Mouse (Mus musculus) olfactory bulb, adult 2 months (tissue): ENCODE measurements around the gene Phf5a. TPM values are rescaled to one million over a fixed set of nuclear protein-coding genes. Genes with fewer than 3 reads are reported as not detected.

Source experiments
- H3K27ac ChIP-seq: fragments of 200-500 bp; 2 replicates; pipeline ENCODE4 v1.5.1; 2012; ENCODE audit warnings: low read depth, low read length; ENCODE audit not compliant: insufficient read depth
- H3K4me1 ChIP-seq: fragments of 200-500 bp; 2 replicates; pipeline ENCODE4 v1.6.1; 2012; ENCODE audit warnings: low read length; ENCODE audit not compliant: control insufficient read depth, insufficient read depth
- H3K4me3 ChIP-seq: fragments of 200-500 bp; 2 replicates; pipeline ENCODE4 v1.5.1; 2012; ENCODE audit warnings: mild to moderate bottlenecking, low read depth, low read length, moderate library complexity; ENCODE audit not compliant: insufficient read depth
- CTCF ChIP-seq: fragments of 200-500 bp; IDR thresholded peaks from 2 replicates; pipeline ENCODE4 v1.5.1; 2012; ENCODE audit warnings: low read depth, mild to moderate bottlenecking, low read length, moderate library complexity; ENCODE audit not compliant: insufficient read depth
- POLR2A ChIP-seq: fragments of 200-500 bp; IDR thresholded peaks from 2 replicates; pipeline ENCODE4 v1.6.1; 2012; ENCODE audit warnings: mild to moderate bottlenecking, low read depth, low read length, moderate library complexity; ENCODE audit not compliant: insufficient read depth
- WGBS: fragments of 180-500 bp; shearing (Covaris S2); methylation state at CpG from one replicate; pipeline ENCODE4 v1.1.7; 2018; 5-methylcytosine and 5-hydroxymethylcytosine counted together
- polyA plus RNA-seq: library from polyadenylated mRNA; stranded (reverse); fragments of >200 nt; gene quantifications from 2 replicates; pipeline ENCODE4 v1.2.4, GENCODE M21; 2012; ENCODE audit warnings: low replicate concordance; ENCODE audit not compliant: missing spikeins, insufficient read depth, insufficient read length

The Phf5a gene
- polyA plus RNA-seq, 1 experiment: not detected

DNA sequence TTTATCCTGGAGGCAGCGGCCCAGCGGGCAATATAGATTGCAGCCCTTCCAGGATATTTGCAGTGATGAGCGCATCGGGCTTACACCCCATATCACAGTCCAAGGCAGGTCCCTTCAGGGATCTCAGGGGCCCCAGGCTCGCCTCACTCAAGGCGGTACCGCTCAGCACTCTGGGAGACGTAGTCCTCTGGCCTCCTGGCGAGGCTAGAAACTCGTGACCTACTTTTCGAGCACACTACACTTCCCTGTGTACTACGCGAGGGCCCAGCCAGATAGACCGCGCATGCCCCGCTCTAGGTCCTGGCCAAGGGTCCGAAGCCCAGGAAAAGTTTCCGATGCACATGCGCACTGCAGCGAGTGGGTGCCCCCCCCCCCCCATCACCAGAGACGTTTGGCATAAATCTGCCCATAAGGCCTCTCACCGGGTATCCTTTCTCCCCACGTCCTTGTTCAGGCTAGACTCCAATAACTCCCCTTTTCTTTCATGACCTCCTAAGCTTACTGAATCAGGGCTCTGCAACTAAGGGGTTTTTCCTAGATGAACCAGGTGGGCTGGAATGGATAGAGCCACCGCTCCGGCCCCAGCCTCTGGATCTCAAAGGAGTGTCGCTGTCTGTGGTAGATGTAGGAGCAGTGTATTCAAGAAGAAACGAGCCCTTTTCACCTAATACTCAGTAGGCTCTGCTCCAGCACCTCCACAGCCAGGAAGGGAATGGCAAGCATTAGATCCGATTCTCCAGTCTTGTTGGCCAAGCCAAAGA, 15.5 kb downstream of the Phf5a start:
- WGBS: under 1% methylated on average over 28 of the region's 28 CpGs
- TF ChIP-seq CTCF (no peak), POLR2A (no peak)
- Histone ChIP-seq H3K27ac (peak overlapping the region; percentile 79), H3K4me3 (peak overlapping the region; percentile 91), H3K4me1 (peaks cover 27% of the 10 kb centered on the region)

DNA sequence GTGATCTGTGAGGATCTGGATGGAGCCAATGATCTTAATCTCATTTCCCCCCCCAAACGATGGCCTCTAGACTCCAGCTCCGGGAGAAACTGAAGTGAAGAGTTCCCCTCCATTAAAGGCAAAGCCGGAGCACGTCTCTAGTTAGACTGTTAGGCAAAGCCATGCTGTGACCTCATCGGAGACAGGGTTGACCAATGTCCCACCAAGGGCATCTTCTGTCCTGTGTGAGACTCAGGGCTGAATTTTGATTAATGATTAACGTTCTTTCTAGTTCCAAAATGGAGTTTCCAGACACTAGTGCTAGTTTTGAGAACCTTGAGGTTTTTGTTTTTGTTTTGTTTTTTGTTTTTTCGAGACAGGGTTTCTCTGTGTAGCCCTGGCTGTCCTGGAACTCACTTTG, 18.6 kb downstream of the Phf5a start:
- WGBS: 78% methylated on average over 7 of the region's 7 CpGs
- H3K4me3 ChIP-seq: no peak overlapping the region
- TF ChIP-seq CTCF (no peak), POLR2A (no peak)
- no peak overlapping the region for H3K27ac ChIP-seq
- H3K4me1 ChIP-seq: peaks cover 36% of the 10 kb centered on the region

GRCm38 (mm10) chr15:81852411-81853000, 19.2 kb downstream of the Phf5a start:
- no peak for TF ChIP-seq CTCF
- no peak for TF ChIP-seq POLR2A
- peaks cover 36% of the 10 kb centered on the region for H3K4me1 ChIP-seq
- H3K27ac ChIP-seq: no peak overlapping the region
- no peak overlapping the region for H3K4me3 ChIP-seq
- WGBS: 79% methylated on average over 9 of the region's 9 CpGs

- TF ChIP-seq POLR2A (no peak), CTCF (no peak)
- H3K27ac ChIP-seq: no peak overlapping the region
- H3K4me1 ChIP-seq: peaks cover 43% of the 10 kb centered on the region
- no peak overlapping the region for H3K4me3 ChIP-seq
- 91% methylated on average over 15 of the region's 15 CpGs for WGBS
These were observed 20.3 kb downstream of the Phf5a start for GRCm38 (mm10) chr15:81851375-81851774.

DNA sequence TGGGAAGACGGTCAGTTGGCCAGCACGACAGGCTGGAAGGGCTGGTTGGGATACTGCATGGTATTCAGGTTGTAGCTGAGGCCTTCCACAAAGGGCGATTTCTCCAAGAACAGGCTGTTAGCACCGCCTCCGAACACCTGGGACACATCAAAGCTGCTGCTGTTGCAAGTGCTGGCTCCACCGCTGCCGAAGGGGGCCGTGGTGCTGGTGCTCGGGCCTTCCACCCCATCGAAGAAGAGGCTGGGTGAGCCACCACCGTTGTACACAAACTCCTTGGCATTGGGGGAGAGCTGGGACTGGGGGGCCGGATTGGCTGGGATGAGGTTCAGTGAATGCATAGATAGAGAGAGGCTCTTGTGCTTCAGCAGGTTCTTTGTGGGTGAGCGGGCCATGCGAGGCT, 21.0 kb downstream of the Phf5a start:
- WGBS: 62% methylated on average over 14 of the region's 14 CpGs
- Histone ChIP-seq H3K4me1 (peaks cover 48% of the 10 kb centered on the region), H3K27ac (no peak overlapping the region), H3K4me3 (no peak overlapping the region)
- TF ChIP-seq CTCF: no peak
- no peak for TF ChIP-seq POLR2A

DNA sequence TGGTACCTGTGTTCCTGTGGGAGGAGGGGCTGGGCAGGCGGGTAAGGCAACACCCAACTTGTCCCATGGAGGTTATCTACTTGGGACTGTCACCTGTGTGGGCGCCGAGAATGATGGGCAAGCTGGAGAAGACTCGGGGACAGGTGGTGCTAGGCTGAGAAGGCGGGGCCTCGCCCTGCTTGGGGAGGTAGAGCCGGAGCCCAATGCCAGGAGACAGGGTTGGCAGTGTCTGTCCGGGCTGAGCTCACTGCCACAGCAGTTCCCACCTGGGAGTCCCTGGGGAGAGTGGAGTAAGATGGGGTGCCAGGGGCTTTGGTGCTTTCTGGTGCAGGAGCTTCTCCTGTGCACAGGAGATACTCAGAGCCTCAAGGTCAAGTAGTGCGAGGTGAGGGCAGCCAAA, 22.6 kb downstream of the Phf5a start:
- Histone ChIP-seq H3K4me3 (no peak overlapping the region), H3K27ac (no peak overlapping the region), H3K4me1 (peaks cover 52% of the 10 kb centered on the region)
- 81% methylated on average over 9 of the region's 9 CpGs for whole genome bisulfite sequencing
- TF ChIP-seq POLR2A (no peak), CTCF (no peak)

DNA sequence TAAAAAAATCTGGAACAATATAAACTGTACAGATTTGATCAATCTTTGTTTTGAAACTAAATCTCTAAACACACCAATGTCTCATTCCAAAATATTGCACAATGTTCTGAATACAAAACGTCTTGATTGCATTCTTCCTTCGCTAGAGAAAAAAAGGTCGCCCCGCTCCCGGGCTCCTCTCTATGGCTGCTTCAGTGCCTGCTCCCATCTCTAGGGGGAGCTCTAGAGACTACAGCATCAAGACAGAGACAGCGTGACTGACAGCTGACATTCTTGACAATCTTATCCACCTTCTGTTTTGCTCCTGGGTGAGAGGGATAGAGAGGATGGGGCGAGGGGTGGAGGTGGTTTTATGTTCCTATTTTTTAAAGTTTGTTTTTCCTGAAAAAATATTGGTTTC, 23.4 kb downstream of the Phf5a start:
- Histone ChIP-seq H3K4me1 (peaks cover 52% of the 10 kb centered on the region), H3K4me3 (no peak overlapping the region), H3K27ac (no peak overlapping the region)
- 27% methylated on average over 7 of the region's 7 CpGs for WGBS
- peak; percentile 41 for TF ChIP-seq CTCF
- TF ChIP-seq POLR2A: no peak

- H3K4me3 ChIP-seq: no peak overlapping the region
- WGBS: 65% methylated on average over 5 of the region's 5 CpGs
- H3K4me1 ChIP-seq: peaks cover 52% of the 10 kb centered on the region
- TF ChIP-seq POLR2A (no peak), CTCF (no peak)
- H3K27ac ChIP-seq: no peak overlapping the region
These were observed 23.9 kb downstream of the Phf5a start for GRCm38 (mm10) chr15:81847861-81848260.

GRCm38 (mm10) chr15:81847161-81847560, 24.6 kb downstream of the Phf5a start:
- 89% methylated on average over 4 of the region's 4 CpGs for WGBS
- TF ChIP-seq POLR2A (no peak), CTCF (no peak)
- Histone ChIP-seq H3K27ac (no peak overlapping the region), H3K4me1 (peaks cover 49% of the 10 kb centered on the region), H3K4me3 (no peak overlapping the region)

DNA sequence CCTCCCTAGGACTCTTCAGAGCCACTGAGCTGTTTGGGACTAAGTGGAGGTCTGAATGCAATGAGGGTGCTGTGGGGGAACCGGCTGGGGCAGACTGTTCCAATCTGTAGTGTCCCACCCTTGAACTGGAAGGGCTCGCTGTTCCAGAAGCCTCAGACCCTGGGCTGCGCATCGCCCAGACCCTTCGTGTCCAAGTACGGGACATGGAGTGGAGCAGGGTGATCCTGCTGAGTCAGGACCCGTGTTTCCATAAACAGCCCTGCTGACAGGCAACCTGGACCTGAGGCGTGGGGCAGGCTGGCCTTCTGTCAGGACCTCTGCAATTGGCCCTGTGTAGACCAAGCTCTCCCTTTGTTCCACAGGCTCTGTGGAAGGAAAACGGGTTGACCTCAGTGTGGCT, 25.0 kb downstream of the Phf5a start:
- no peak overlapping the region for H3K27ac ChIP-seq
- 83% methylated on average over 9 of the region's 9 CpGs for WGBS
- peaks cover 46% of the 10 kb centered on the region for H3K4me1 ChIP-seq
- TF ChIP-seq POLR2A (no peak), CTCF (0 out of 2 replicates have a peak, but pooled peaks have one; percentile 12)
- H3K4me3 ChIP-seq: no peak overlapping the region
